21 mouse cellular contexts compared by ENCODE assay signal in the genomic region with DNA sequence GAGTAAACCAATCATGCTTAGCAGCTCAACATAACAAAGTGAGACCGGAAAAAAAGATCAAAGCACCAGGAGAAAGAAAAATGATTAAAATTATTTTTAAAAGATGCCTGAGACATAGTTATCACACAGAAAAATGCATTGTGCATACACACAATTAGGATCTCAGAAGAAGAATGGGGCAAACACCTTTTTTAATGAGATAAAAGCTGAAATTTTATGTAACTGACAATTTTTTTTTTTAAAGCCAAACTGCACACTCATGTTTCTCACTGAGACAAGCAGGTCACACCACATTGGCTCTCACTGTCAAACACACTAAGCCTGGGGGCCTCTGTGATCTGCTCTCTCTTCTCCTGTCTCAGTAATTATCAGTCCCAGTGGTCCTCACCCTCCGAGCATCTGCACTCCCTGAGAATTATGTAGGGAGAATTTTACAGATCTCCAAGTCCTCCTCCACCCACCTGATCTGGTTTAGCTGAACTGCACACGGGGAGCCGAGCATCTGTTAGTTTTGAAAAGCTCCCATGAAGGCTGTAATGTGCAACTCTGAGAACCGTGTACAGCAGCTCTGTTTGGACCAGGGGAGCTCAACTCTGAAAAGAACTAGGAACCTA. TPM values are rescaled to one million over a fixed set of nuclear protein-coding genes. Genes with fewer than 3 reads are reported as not detected.
DNase-seq lines count a peak whose midpoint lies in the region; ATAC-seq and TF ChIP-seq lines count a peak whose summit lies in the region.
"Had no signal": no experiment of that assay in that cellular context is flagged by ENCODE, and none has a peak within 500 bp of the region (broad histone marks: within the 10 kb centered on the region; RNA-seq: fewer than 3 reads in every experiment).

No protein-coding gene starts in this region.

- H3K9ac ChIP-seq in hindbrain, embryonic 16.5 days (ENCODE audit: low read depth, low read length) = no peak overlapping the region
- H3K9ac ChIP-seq in hindbrain, embryonic 13.5 days = no peak overlapping the region
- H3K9ac ChIP-seq: embryonic facial prominence, embryonic 13.5 days; hindbrain, embryonic 14.5 days; limb, embryonic 15.5 days; neural tube, embryonic 15.5 days had no signal

- no peaks in the 10 kb centered on the region for H3K9me3 ChIP-seq in hindbrain, embryonic 16.5 days (ENCODE audit: control insufficient read depth, low read length)
- 0 out of 2 replicates have a peak, but pooled peaks cover 5% of the 10 kb centered on the region for H3K9me3 ChIP-seq in hindbrain, embryonic 13.5 days
- H3K9me3 ChIP-seq in G1E (replicated peaks) = no peaks in the 10 kb centered on the region
- H3K9me3 ChIP-seq: embryonic facial prominence, embryonic 13.5 days; limb, embryonic 15.5 days; megakaryocyte, embryonic 14.5 days; neural tube, embryonic 15.5 days had no signal

- TF ChIP-seq CTCF in G1E (IDR thresholded peaks at IDR 0.05; ENCODE audit: low read depth, low read length) = no peak

- H3K27me3 ChIP-seq in hindbrain, embryonic 16.5 days (replicated peaks; ENCODE audit: control insufficient read depth, insufficient read depth, low read length) = no peaks in the 10 kb centered on the region
- no peaks in the 10 kb centered on the region for H3K27me3 ChIP-seq in hindbrain, embryonic 13.5 days
- H3K27me3 ChIP-seq in G1E (ENCODE audit: insufficient read depth, low read length) = peaks cover 3% of the 10 kb centered on the region; the same call in 1 of the 2 replicates
- H3K27me3 ChIP-seq: embryonic facial prominence, embryonic 13.5 days; limb, embryonic 15.5 days; megakaryocyte, embryonic 14.5 days; neural tube, embryonic 15.5 days; Patski had no signal

- no peaks in the 10 kb centered on the region for H3K36me3 ChIP-seq in hindbrain, embryonic 16.5 days (ENCODE audit: control insufficient read depth, insufficient read depth, low read length)
- no peaks in the 10 kb centered on the region for H3K36me3 ChIP-seq in hindbrain, embryonic 13.5 days
- no peaks in the 10 kb centered on the region for H3K36me3 ChIP-seq in G1E (replicated peaks)
- H3K36me3 ChIP-seq: embryonic facial prominence, embryonic 13.5 days; limb, embryonic 15.5 days; neural tube, embryonic 15.5 days had no signal

- DNase-seq in left cerebral cortex, postnatal 36 days (ENCODE audit: low spot score in 2 of 2) = peak; percentile 34 to 39
- no peak for DNase-seq in left cerebral cortex, adult 11 months (ENCODE audit: low spot score)
- DNase-seq in G1E (ENCODE audit: low spot score) = no peak
- peak; percentile 18 to 32 for DNase-seq in layer of hippocampus, adult 8-10 months (ENCODE audit: low spot score in 2 of 2)
- DNase-seq in kidney, postnatal 14 days = no peak
- DNase-seq: B cell, adult 2 months; cerebellum, adult 9-11 months; gastrocnemius, postnatal 25 days; lung, postnatal 10 days; thymus, postnatal 4 days had no signal

- H3K27ac ChIP-seq in hindbrain, embryonic 16.5 days (ENCODE audit: low read depth, low read length) = no peak overlapping the region
- no peak overlapping the region for H3K27ac ChIP-seq in hindbrain, embryonic 13.5 days
- H3K27ac ChIP-seq: embryonic facial prominence, embryonic 13.5 days; hindbrain, embryonic 14.5 days; limb, embryonic 15.5 days; neural tube, embryonic 15.5 days had no signal

- ATAC-seq in hindbrain, embryonic 16.5 days = peak; percentile 50; the same call in 1 of the 2 replicates
- ATAC-seq in hindbrain, embryonic 13.5 days (ENCODE audit: low FRiP score) = no peak
- ATAC-seq in G1E (ENCODE audit: extremely low read depth, insufficient number of reproducible peaks, low FRiP score, poor library complexity, severe bottlenecking) = peak; percentile 28; the same call in 1 of the 2 replicates
- ATAC-seq: forebrain, embryonic 16.5 days; intestine, postnatal 0 days; Patski had no signal

- H3K4me2 ChIP-seq in hindbrain, embryonic 16.5 days (ENCODE audit: low read length) = no peak overlapping the region
- H3K4me2 ChIP-seq in hindbrain, embryonic 13.5 days = no peak overlapping the region
- H3K4me2 ChIP-seq: embryonic facial prominence, embryonic 13.5 days; hindbrain, embryonic 14.5 days; limb, embryonic 15.5 days; neural tube, embryonic 15.5 days had no signal

- H3K4me3 ChIP-seq in hindbrain, embryonic 16.5 days (ENCODE audit: low read length) = no peak overlapping the region
- no peak overlapping the region for H3K4me3 ChIP-seq in hindbrain, embryonic 13.5 days
- no peak overlapping the region for H3K4me3 ChIP-seq in G1E (ENCODE audit: low read depth, low read length)
- H3K4me3 ChIP-seq: embryonic facial prominence, embryonic 13.5 days; limb, embryonic 15.5 days; megakaryocyte, embryonic 14.5 days; myocyte; neural tube, embryonic 15.5 days had no signal

- WGBS in hindbrain, embryonic 16.5 days = 62% methylated on average over 5 of the region's 5 CpGs
- WGBS in hindbrain, embryonic 13.5 days = 65% methylated on average over 5 of the region's 5 CpGs

- no peaks in the 10 kb centered on the region for H3K4me1 ChIP-seq in hindbrain, embryonic 16.5 days (ENCODE audit: control insufficient read depth, insufficient read depth, low read depth, low read length)
- H3K4me1 ChIP-seq in hindbrain, embryonic 13.5 days (replicated peaks) = 0 out of 2 replicates have a peak, but pooled peaks cover 4% of the 10 kb centered on the region
- H3K4me1 ChIP-seq in G1E (ENCODE audit: insufficient read depth, low read depth, low read length) = peaks cover 35% of the 10 kb centered on the region
- H3K4me1 ChIP-seq: embryonic facial prominence, embryonic 13.5 days; limb, embryonic 15.5 days; neural tube, embryonic 15.5 days had no signal

- intact Hi-C loops in left cerebral cortex, postnatal 36 days (cut with DNase I) = no loop called here

RNA-seq across cellular contexts. Expression of a gene that starts 9.0 kb away (rescaled TPM):
- 0.86 and 2.1 TPM in 2 replicates for polyA plus RNA-seq in hindbrain, embryonic 16.5 days (2015; fragmentation: Nextera tagmentation; extraction: Ambion mirVana)
- polyA plus RNA-seq in hindbrain, embryonic 13.5 days (2015; fragmentation: Nextera tagmentation; extraction: Ambion mirVana) = 1.6 TPM in 2 replicates
- 1 to 10 TPM; 5.8 to 5.9 TPM for total RNA-seq in left cerebral cortex, postnatal 36 days (2021)
- total RNA-seq in G1E (2014; fragmentation: Nextera tagmentation) (87.0 and 108 TPM in 2 replicates), G1E (2017) (11.4 and 13.6 TPM in 2 replicates)
- 78.2 and 83.9 TPM in 2 replicates for polyA plus RNA-seq in G1E (2012)
- total RNA-seq in layer of hippocampus, adult 8-10 months (2022) = 10 to 100 TPM in 2 of 4 experiments, 1 to 10 TPM in 2; 6.3 to 24.4 (median 13.5) TPM
- polyA plus RNA-seq: Patski had no signal

Comparison
In these comparisons a context has a peak if more than half of its experiments do, and no peak if none do; other contexts are left out.
1. DNase-seq: peak in left cerebral cortex, postnatal 36 days (2 of 2) and layer of hippocampus, adult 8-10 months (2 of 2); none in left cerebral cortex, adult 11 months (single experiment), G1E (single experiment) and kidney, postnatal 14 days (single experiment).